Mouse (Mus musculus) erythroid progenitor cell, adult 5-6 weeks (primary cell): ENCODE measurements around the gene Trp53i13. TPM values are rescaled to one million over a fixed set of nuclear protein-coding genes. Genes with fewer than 3 reads are reported as not detected.
A peak's percentile ranks its signal among the peaks of the same experiment; 100 is the strongest.

Experiments used
- ATAC-seq: replicated peaks from 2 replicates; pipeline ENCODE4 v1.8.0; 2016; ENCODE audit warnings: moderate number of reproducible peaks, mild to moderate bottlenecking, moderate TSS enrichment, inconsistent platforms; ENCODE audit not compliant: poor library complexity, low FRiP score, severe bottlenecking
- total RNA-seq, 2 experiments: library from RNA; stranded (forward) in 1 of 2; stranded (reverse) in 1 of 2; fragments of 150-400 nt in 1 of 2; fragments of 186-747, 209-891 nt in 1 of 2; gene quantifications; 2 replicates each; pipeline versions ENCODE4 v1.2.3 to v1.2.4; 2015 to 2017; ENCODE audit warnings: low replicate concordance in 2 of 2

Trp53i13 gene
- total RNA-seq, 2 experiments from 2014 or later: 0.84 to 2.0 TPM

GRCm38 (mm10) chr11:77511336-77511735 is 4.4 kb downstream of the Trp53i13 start:
- no peak for ATAC-seq

DNA sequence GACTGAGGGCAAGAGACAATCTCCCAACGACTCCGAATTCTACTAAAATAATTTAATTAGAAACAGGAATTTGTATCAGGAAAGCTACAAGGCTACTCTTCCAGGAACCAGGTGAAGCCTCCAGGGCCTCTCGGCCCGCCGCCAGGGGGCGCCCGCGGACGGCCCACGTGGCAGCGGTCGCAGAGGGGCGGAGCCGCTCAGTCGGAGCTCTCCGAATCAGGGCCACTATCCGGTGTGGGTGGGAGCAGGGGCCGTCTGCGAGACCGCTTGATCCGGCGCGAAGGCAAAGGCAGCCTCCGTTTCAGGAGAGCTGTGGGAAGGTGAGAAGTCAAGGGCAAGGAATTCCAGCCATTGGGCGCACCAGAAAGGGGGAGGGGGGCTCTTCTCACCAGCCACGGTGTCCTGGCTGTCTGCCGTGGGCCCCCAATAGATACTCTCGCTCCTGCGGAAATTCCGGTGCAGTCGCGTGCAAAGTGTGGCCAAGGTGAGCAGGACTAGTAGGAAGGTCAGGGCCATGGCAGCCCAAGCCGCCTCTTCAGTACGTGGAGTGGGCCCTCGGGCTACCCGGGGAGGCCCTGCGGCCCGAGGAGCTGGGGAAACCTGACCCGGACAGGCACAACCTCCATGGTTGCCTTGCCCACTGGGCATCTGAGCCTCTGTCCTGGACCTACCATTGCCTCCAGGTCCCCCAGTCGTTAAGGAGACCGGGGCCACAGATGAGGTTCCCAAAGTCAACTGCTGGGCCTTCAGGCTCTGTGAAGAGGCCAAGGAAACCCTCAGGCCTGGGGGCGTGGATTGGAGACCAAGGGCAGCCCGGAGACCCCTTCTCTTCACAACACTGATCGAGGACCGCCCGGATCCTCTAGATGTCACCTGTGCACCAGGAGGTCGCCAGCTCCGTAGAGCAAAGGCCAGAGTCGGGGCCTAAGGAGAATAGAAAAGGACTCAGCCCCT is 7.4 kb downstream of the Trp53i13 start:
- ATAC-seq: peak; percentile 58

DNA sequence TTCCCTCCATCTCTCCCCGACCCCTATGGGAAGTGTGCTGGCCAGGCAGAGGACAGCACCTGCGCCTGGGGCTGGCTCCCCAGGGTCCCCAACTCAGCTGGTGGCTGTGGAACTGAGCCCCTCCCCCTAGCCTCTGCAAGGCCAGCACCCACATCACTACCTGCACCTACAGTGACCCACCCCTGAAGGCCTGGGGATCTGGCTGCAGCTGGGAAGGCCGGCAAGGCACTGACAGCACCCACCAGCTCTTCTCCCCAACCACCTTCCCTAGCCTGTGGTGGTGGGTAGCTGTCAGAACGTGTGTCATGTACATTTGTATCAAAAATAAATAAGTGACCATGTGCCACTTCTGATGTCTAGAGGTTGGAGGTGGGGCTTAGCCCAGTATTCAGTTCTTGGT is 8.4 kb downstream of the Trp53i13 start:
- no peak for ATAC-seq

DNA sequence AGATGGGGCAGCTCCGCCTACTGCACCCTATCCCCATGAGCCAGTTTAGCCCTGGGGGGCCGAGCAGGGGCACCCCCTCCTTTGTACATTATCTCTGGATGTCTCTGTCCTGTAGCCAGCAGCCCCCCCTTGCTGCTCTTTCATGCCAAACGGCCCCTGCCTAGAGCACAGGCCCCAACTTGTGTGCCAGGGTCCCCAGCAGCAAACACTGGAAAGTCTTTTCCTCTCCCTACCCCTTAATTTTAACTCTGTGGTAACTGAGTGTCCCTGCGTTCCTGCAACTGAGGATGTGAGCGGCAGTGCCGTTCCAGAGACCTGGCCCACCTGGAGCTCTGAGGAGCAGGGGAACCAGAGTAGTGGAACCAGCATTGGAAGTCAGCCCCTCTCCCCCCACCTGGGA is 8.8 kb downstream of the Trp53i13 start:
- ATAC-seq: no peak

DNA sequence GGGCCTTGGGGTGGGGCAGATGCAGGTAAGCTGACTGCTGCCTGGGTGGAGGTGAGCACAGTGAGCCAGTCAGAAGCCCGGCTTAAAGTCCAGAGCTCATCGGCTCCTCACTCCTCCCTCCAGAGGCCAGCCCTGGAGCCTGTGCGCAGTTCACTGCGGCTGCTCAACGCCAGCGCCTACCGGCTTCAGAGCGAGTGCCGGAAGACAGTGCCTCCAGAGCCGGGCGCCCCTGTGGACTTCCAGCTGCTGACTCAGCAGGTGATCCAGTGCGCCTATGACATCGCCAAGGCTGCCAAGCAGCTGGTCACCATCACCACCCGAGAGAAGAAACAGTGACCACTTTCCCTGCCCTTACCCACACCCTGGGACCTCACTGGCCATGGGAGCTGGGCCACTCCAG is 9.5 kb downstream of the Trp53i13 start:
- no peak for ATAC-seq

DNA sequence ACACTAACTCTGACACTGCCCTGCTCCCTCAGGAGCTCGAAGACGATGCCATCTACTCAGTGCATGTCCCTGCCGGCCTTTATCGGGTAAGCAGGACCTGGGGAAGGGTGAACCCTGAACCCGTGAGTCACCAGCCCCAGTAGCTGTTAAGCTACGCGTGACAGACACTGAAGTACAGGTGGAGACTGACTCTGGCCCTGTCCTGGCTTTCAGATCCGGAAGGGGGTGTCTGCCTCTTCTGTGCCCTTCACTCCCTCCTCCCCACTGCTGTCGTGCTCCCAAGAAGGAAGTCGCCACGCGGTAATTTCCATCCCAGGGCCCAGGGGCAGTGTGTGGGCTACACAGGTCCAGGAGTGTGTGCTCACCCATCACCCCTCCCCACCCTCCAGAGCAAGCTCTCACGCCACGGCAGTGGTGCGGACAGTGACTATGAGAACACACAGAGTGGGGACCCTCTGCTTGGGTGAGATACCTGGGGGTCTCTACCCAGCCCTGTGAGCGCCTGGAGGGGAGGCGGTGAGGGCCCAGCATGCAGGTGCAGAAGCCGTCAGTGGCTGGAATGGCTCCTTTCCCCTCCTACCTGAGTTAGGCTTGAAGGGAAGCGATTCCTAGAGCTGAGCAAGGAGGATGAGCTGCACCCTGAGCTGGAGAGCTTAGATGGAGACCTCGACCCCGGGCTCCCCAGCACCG is 10.3 kb downstream of the Trp53i13 start:
- no peak for ATAC-seq

DNA sequence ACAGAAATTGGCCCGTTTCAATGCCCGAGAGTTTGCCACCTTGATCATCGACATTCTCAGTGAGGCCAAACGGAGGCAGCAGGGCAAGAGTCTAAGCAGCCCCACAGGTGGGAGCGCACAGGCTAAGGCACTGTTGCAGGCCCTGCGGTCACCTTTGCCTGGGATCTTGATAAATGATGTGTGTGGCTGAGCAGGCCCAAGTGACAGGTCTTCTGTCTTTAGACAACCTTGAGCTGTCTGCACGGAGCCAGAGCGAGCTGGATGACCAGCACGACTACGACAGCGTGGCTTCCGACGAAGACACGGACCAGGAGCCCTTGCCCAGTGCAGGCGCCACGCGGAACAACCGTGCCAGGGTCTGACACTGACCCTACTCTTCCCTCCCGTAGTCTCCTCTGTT is 11.4 kb downstream of the Trp53i13 start:
- no peak for ATAC-seq

- ATAC-seq: no peak
Measured at GRCm38 (mm10) chr11:77503511-77503910, 12.3 kb downstream of the Trp53i13 start.

DNA sequence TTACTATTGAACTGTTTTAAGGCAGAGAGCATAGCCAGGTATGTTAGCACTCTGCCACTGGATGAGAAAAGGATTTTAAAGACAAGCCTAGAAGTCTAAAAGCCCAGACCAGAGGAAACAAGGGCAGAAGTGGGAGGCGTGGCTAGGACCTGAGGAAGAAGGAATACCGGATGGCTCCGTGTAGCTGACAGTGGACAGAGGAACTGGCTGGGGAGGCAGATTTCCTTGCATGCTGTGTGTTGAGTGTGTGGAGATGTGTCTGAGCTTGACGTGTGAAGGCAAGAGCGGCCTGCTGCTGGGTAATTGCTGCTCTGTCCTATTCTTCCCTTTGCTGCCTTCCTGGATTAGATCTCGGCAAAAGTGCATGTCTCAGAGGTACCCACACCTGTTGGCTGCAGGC is 13.3 kb downstream of the Trp53i13 start:
- no peak for ATAC-seq

GRCm38 (mm10) chr11:77501971-77502370 is 13.8 kb downstream of the Trp53i13 start:
- ATAC-seq: no peak

- peak; percentile 64 for ATAC-seq
Measured at GRCm38 (mm10) chr11:77501392-77501791, 14.4 kb downstream of the Trp53i13 start.

- no peak for ATAC-seq
Measured at GRCm38 (mm10) chr11:77500361-77501325, 15.1 kb downstream of the Trp53i13 start.

GRCm38 (mm10) chr11:77499354-77499753 is 16.4 kb downstream of the Trp53i13 start:
- no peak for ATAC-seq

DNA sequence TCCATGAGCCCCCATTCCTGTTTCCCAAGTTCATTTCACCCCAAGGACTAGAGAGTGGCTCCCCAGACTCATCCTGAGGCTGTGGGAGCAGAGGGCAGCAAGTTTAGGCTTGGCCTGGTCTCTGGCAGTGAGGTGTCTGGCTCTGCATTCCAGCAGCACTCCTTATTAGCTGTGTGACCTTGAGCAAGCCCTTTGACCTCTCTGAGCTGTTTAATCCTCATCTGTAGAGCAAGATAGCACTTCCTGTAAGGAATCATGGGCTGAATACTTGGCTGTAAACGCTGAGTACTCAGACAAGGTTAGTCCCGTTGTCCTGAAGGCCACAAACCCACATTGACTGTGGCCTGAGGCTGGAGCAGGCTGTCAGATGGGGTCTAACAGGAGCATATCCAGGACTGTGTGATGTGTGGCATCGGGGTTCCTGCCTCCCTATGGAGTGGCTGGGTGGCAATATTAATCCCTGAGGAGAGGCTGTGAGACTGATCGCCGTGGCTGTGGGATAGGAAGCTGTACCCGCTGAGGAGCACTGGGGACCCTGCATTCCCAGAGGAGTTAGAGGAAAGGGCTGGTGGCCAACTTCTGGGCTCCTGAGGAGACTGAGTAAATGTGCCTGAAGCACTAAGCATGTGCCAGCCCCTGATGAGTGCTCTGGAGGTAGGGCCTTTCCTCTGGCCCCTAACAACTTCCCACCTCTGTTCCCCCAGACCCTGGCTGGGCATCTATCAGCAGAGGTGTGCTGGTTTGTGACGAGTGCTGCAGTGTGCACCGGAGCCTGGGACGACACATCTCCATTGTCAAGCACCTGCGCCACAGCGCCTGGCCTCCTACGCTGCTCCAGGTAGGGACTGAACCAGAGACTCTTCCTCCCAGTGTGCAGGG is 17.3 kb downstream of the Trp53i13 start:
- ATAC-seq: no peak

DNA sequence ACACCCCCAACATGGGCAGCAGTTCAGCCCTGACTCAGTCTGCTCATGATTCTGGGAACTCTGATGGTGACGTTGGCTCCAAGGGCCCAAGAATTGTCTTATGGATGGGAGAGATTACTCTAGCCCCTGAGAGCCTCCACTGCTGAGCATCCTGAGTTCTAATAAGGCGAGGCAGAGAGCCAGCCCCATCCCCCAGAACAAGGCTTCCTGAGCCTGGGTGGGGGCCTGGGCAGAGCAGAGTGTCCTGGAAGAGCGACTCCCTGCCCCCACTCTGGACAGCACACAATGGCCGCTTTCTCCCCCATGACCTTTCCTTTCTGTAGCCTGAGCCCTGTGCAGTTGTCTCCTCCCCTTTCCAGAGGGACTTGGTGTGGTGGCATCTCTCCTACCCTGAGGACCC is 17.9 kb downstream of the Trp53i13 start:
- no peak for ATAC-seq

DNA sequence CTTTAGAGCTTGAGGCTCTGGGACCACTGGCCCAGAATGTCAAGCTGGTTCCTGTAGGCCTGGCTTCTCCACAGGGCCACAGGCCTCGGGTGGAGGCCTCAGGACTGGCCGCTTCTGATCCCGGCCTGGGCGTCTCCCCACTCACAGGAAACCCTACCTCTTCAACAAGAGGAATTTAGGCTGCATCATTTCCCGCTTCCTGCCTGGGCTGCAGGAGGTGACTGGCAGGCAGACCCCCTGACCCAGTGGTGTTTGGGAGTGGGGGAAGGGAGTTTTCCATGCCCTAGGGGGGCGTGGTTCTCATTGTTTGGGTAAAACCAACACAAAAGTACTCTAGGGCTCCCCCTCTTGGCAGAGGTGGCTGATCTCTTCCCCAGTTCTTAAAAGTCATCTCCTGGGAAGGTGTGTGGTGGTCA is 18.4 kb downstream of the Trp53i13 start:
- ATAC-seq: no peak

DNA sequence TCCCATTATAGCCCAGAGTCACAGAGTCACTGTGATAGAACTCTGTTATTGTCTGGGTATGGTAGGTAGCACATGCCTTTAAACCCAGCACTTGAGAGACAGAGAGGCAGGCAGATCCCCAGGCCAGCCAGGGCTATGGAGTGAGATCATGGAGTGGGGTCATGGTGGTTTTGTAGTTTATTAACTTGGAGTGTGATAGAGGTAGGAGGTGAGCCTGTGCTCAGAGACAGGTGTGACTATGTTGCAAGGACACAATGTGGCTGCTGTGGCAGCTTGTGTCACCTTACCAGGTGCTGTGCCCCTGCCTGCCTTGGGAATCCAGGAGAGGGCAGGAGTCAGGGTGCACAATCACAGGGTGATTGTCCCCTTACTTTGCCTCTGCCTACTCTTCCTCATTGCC is 20.3 kb downstream of the Trp53i13 start:
- ATAC-seq: no peak

GRCm38 (mm10) chr11:77494782-77495181 is 21.0 kb downstream of the Trp53i13 start:
- no peak for ATAC-seq

- ATAC-seq: no peak
Measured at GRCm38 (mm10) chr11:77494344-77494676, 21.5 kb downstream of the Trp53i13 start.
